Mouse (Mus musculus) kidney, postnatal 0 days (tissue): ENCODE measurements around the gene Nrl. TPM values are rescaled to one million over a fixed set of nuclear protein-coding genes. Genes with fewer than 3 reads are reported as not detected.
A peak's percentile ranks its signal among the peaks of the same experiment; 100 is the strongest.

Source experiments
- ATAC-seq: fragments of 200-750 bp; cut with Nextera tagmentation; replicated peaks from 2 replicates; pipeline ENCODE4 v1.8.0; 2017; ENCODE audit warnings: low read depth, moderate number of reproducible peaks, moderate TSS enrichment, moderate library complexity; ENCODE audit not compliant: low FRiP score
- DNase-seq: peaks from one replicate; pipeline ENCODE4 v3.0.0-alpha.2; 2016; ENCODE audit warnings: low spot score
- H3K27ac ChIP-seq: fragments of 300-500 bp; sonication (generic); 2 replicates; pipeline ENCODE4 v1.5.1; 2014; ENCODE audit warnings: mild to moderate bottlenecking
- H3K27me3 ChIP-seq: fragments of 300-500 bp; sonication (generic); 2 replicates; pipeline ENCODE4 v1.6.1; 2014; ENCODE audit warnings: low read length, mixed read lengths; ENCODE audit not compliant: insufficient read depth
- H3K36me3 ChIP-seq: fragments of 300-500 bp; sonication (generic); 2 replicates; pipeline ENCODE4 v1.6.1; 2014; ENCODE audit warnings: low read length, mixed read lengths; ENCODE audit not compliant: insufficient read depth
- H3K4me1 ChIP-seq: fragments of 300-500 bp; sonication (generic); replicated peaks from 2 replicates; pipeline ENCODE4 v1.6.1; 2014; ENCODE audit warnings: antibody characterized with exemption, low read length, mixed read lengths; ENCODE audit not compliant: insufficient read depth
- H3K4me2 ChIP-seq: fragments of 300-500 bp; sonication (generic); 2 replicates; pipeline ENCODE4 v1.6.1; 2014; ENCODE audit warnings: mild to moderate bottlenecking, low read length, moderate library complexity, mixed read lengths
- H3K4me3 ChIP-seq: fragments of 300-500 bp; sonication (generic); replicated peaks from 2 replicates; pipeline ENCODE4 v1.5.1; 2014; ENCODE audit warnings: low read depth, low read length
- H3K9ac ChIP-seq: fragments of 300-500 bp; sonication (generic); 2 replicates; pipeline ENCODE4 v1.6.1; 2014; ENCODE audit warnings: low read depth, low read length
- H3K9me3 ChIP-seq: fragments of 300-500 bp; sonication (generic); replicated peaks from 2 replicates; pipeline ENCODE4 v1.6.1; 2016; ENCODE audit warnings: low read length, inconsistent platforms, mixed read lengths
- CTCF ChIP-seq: IDR thresholded peaks from 2 replicates; pipeline ENCODE4 v1.5.1; 2016; ENCODE audit warnings: antibody characterized with exemption, low read depth, mild to moderate bottlenecking, moderate library complexity
- WGBS: fragments of 180-500 bp; shearing (Covaris S2); extraction: QIAGEN DNeasy Blood & Tissue Kit; methylation state at CpG from one replicate; pipeline ENCODE4 v1.1.7; 2014; 5-methylcytosine and 5-hydroxymethylcytosine counted together
- polyA plus RNA-seq: library from polyadenylated mRNA; unstranded; fragments of >200 nt; fragmentation: Nextera tagmentation; extraction: Ambion mirVana; gene quantifications from 2 replicates; pipeline ENCODE4 v1.2.1, GENCODE M21; 2015

Gene Nrl
- polyA plus RNA-seq, 1 experiment from 2014 or later, result not detected

- H3K9ac ChIP-seq, result no peak overlapping the region
- H3K36me3 ChIP-seq, result no peaks in the 10 kb centered on the region
- no peaks in the 10 kb centered on the region for H3K9me3 ChIP-seq
- no peak for ATAC-seq
- no peak for DNase-seq
- H3K27me3 ChIP-seq, result no peaks in the 10 kb centered on the region
- H3K4me1 ChIP-seq, result no peaks in the 10 kb centered on the region
- no peak for TF ChIP-seq CTCF
- no peak overlapping the region for H3K4me3 ChIP-seq
- no peak overlapping the region for H3K27ac ChIP-seq
- H3K4me2 ChIP-seq, result no peak overlapping the region
- WGBS, result 36% methylated on average over 7 of the region's 7 CpGs
Observed at GRCm38 (mm10) chr14:55507801-55508200, 17.0 kb downstream of the Nrl start.

GRCm38 (mm10) chr14:55505612-55506011 lies 19.2 kb downstream of the Nrl start:
- Histone ChIP-seq H3K9ac (no peak overlapping the region), H3K4me1 (no peaks in the 10 kb centered on the region), H3K27me3 (no peaks in the 10 kb centered on the region), H3K9me3 (no peaks in the 10 kb centered on the region), H3K4me3 (no peak overlapping the region), H3K4me2 (no peak overlapping the region), H3K36me3 (no peaks in the 10 kb centered on the region), H3K27ac (no peak overlapping the region)
- 76% methylated on average over 9 of the region's 9 CpGs for WGBS
- no peak for DNase-seq
- TF ChIP-seq CTCF, result no peak
- no peak for ATAC-seq

- DNase-seq, result peak; percentile 92
- Histone ChIP-seq H3K4me3 (no peak overlapping the region), H3K9me3 (no peaks in the 10 kb centered on the region), H3K4me1 (no peaks in the 10 kb centered on the region), H3K27ac (no peak overlapping the region), H3K36me3 (no peaks in the 10 kb centered on the region), H3K4me2 (no peak overlapping the region), H3K27me3 (no peaks in the 10 kb centered on the region), H3K9ac (no peak overlapping the region; the same call in 1 of the 2 replicates)
- 22% methylated on average over 6 of the region's 6 CpGs for WGBS
- ATAC-seq, result peak; percentile 73
- peak; percentile 100 for TF ChIP-seq CTCF
Observed at GRCm38 (mm10) chr14:55497449-55497821, 27.3 kb downstream of the Nrl start.

- peak; percentile 17; the same call in 1 of the 2 replicates for ATAC-seq
- TF ChIP-seq CTCF, result no peak
- H3K36me3 ChIP-seq, result no peaks in the 10 kb centered on the region
- H3K9ac ChIP-seq, result no peak overlapping the region
- no peaks in the 10 kb centered on the region for H3K9me3 ChIP-seq
- H3K4me1 ChIP-seq, result no peaks in the 10 kb centered on the region
- H3K4me3 ChIP-seq, result no peak overlapping the region
- H3K27ac ChIP-seq, result no peak overlapping the region
- 69% methylated on average over 16 of the region's 16 CpGs for WGBS
- H3K27me3 ChIP-seq, result no peaks in the 10 kb centered on the region
- no peak overlapping the region for H3K4me2 ChIP-seq
- no peak for DNase-seq
Observed at GRCm38 (mm10) chr14:55496761-55497448, 27.9 kb downstream of the Nrl start.

- Histone ChIP-seq H3K4me3 (no peak overlapping the region), H3K4me2 (no peak overlapping the region), H3K4me1 (0 out of 2 replicates have a peak, but pooled peaks cover 4% of the 10 kb centered on the region), H3K36me3 (no peaks in the 10 kb centered on the region), H3K27me3 (no peaks in the 10 kb centered on the region), H3K9me3 (no peaks in the 10 kb centered on the region), H3K27ac (no peak overlapping the region), H3K9ac (no peak overlapping the region)
- ATAC-seq, result no peak
- TF ChIP-seq CTCF, result no peak
- WGBS, result 77% methylated on average over 20 of the region's 20 CpGs
- no peak for DNase-seq
Observed at GRCm38 (mm10) chr14:55495509-55496240, 29.1 kb downstream of the Nrl start.

- ATAC-seq (no peak), DNase-seq (no peak)
- Histone ChIP-seq H3K27me3 (no peaks in the 10 kb centered on the region), H3K4me1 (0 out of 2 replicates have a peak, but pooled peaks cover 4% of the 10 kb centered on the region), H3K9ac (no peak overlapping the region), H3K9me3 (no peaks in the 10 kb centered on the region), H3K27ac (no peak overlapping the region), H3K4me2 (no peak overlapping the region), H3K36me3 (no peaks in the 10 kb centered on the region; the same call in 1 of the 2 replicates), H3K4me3 (no peak overlapping the region)
- no peak for TF ChIP-seq CTCF
- 36% methylated on average over 3 of the region's 3 CpGs for WGBS
Observed at GRCm38 (mm10) chr14:55492103-55492502, 32.7 kb downstream of the Nrl start.
